Mouse (Mus musculus): ENCODE results near the gene Rhbdf2. TPM values are rescaled to one million over a fixed set of nuclear protein-coding genes. Genes with fewer than 3 reads are reported as not detected.

Gene Rhbdf2
- polyA plus RNA-seq, 1 experiment from 2014 or later, result 12.8 TPM

DNA sequence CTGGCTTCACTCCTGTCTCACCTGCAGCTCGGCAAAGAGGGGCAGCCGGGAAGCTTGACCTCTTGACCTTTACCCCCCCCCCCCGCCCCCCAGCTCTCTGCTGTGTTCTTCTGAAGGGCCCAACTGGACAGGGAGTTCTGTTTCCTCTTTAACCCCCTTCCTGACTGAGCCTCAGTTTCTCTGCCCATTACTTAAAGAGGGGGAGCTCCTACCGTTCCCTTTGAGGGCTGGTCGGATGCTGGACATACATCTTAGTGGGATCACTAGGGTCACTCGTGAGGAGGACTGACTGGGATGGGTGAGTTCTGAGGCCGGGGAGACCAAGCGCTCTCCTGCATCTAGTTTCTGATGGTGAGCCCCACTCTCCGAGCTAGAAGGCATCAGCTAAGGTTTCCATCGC, 26.4 kb upstream of the Rhbdf2 start, which contains the start of gene Prcd:
Prcd (plus strand) TSS at position 301 of the 400 bp plus-strand sequence.
- no peak within 1 kb of the TSS for H3K27ac ChIP-seq (ENCODE audit: low read length)
- no peak for ATAC-seq (ENCODE audit: low FRiP score, low TSS enrichment)

DNA sequence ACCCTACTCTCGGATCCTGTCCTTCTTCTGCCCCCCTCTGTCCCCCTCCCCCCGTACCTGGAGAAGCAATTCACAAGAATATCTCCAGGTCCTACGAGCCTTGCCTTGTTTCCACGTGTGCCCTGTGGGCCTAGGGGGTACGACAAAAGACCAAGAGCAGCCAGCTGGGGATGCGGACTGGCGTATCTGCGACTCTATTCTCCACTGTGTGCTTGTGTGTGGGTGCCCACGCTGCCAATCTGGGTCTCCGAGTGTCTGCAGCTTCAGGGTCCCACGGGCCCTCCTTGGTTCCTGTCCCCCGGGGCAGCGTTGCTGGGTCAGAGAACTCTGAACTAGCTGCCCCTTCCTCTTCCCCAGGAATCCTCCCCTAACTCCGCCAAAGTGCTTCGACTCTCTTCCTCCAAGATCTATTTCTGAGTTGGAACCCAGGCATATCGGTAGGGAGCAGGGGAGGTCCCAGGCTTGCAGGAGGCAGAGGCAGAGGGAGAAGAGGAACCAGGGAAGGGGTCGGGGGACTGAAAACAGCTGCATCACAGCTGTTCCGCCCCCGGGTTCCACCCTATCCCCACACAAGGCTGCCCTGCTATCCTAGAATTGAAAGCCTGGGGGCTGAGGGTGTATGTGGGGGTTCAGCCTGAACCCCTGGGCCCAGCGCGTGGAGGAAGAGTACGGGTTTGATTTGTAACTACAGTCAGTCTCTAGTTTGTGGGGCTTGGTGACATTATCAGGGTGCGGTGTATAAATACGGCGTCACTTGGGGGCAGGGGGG, 25.7 kb upstream of the Rhbdf2 start:
- H3K4me3 ChIP-seq (ENCODE audit: low read length), result peak overlapping the region; percentile 60
- peak overlapping the region; percentile 15 for H3K9ac ChIP-seq (replicated peaks; ENCODE audit: low read length)
- H3K9me3 ChIP-seq (ENCODE audit: low read length), result no peaks in the 10 kb centered on the region
- H3K4me2 ChIP-seq (replicated peaks; ENCODE audit: low read depth, low read length), result peak overlapping the region; percentile 98
- peaks cover 26% of the 10 kb centered on the region for H3K27me3 ChIP-seq (ENCODE audit: insufficient read depth, low read length)
- H3K36me3 ChIP-seq (ENCODE audit: insufficient read depth, low read length), result no peaks in the 10 kb centered on the region
- H3K4me1 ChIP-seq (ENCODE audit: insufficient read depth, low read length), result peaks cover 39% of the 10 kb centered on the region
- ATAC-seq (ENCODE audit: low FRiP score, low TSS enrichment), result no peak
- H3K27ac ChIP-seq (ENCODE audit: low read length), result no peak overlapping the region
- whole genome bisulfite sequencing, result 68% methylated on average over 25 of the region's 25 CpGs

More for the DNA sequence above, 26.4 kb upstream of the Rhbdf2 start, which contains the start of gene Prcd:
- peak within 1 kb of the TSS; percentile 60 for H3K4me3 ChIP-seq (ENCODE audit: low read length)
- H3K9me3 ChIP-seq (ENCODE audit: low read length), result no peaks in the 10 kb centered on the region
- H3K4me2 ChIP-seq (replicated peaks; ENCODE audit: low read depth, low read length), result peak within 1 kb of the TSS; percentile 98
- H3K9ac ChIP-seq (replicated peaks; ENCODE audit: low read length), result peak within 1 kb of the TSS; percentile 68
- peaks cover 37% of the 10 kb centered on the region for H3K4me1 ChIP-seq (ENCODE audit: insufficient read depth, low read length)
- peaks cover 26% of the 10 kb centered on the region for H3K27me3 ChIP-seq (ENCODE audit: insufficient read depth, low read length)
- WGBS, result 5% methylated on average over 8 of the region's 10 CpGs
- no peaks in the 10 kb centered on the region for H3K36me3 ChIP-seq (ENCODE audit: insufficient read depth, low read length)

DNA sequence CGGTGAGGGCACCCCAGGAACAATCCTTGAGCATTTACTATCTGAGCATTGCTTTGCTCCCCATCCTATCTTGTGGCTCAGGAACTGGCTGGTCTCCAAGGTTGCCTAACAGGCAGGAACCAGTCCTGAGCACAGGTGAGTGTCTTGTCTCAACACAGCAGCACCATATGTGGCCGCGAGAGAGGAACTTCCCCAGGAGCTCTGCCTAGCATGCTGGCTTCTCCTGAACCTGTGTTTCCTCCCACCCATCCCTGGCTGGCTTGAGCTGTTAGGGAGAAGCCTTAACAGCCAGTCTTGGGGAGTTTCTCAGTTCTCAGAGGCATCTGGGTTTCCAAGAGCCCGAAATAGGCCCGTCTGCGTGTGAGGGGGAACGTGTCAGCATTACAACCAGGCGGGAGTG, 24.5 kb upstream of the Rhbdf2 start:
- WGBS, result 82% methylated on average over 8 of the region's 8 CpGs
- Histone ChIP-seq H3K36me3 (ENCODE audit: insufficient read depth, low read length) (no peaks in the 10 kb centered on the region), H3K4me2 (replicated peaks; ENCODE audit: low read depth, low read length) (no peak overlapping the region), H3K9ac (replicated peaks; ENCODE audit: low read length) (no peak overlapping the region), H3K27ac (ENCODE audit: low read length) (no peak overlapping the region), H3K27me3 (ENCODE audit: insufficient read depth, low read length) (peaks cover 26% of the 10 kb centered on the region), H3K4me3 (ENCODE audit: low read length) (no peak overlapping the region), H3K4me1 (ENCODE audit: insufficient read depth, low read length) (peaks cover 38% of the 10 kb centered on the region), H3K9me3 (ENCODE audit: low read length) (no peaks in the 10 kb centered on the region)
- no peak for ATAC-seq (ENCODE audit: low FRiP score, low TSS enrichment)

DNA sequence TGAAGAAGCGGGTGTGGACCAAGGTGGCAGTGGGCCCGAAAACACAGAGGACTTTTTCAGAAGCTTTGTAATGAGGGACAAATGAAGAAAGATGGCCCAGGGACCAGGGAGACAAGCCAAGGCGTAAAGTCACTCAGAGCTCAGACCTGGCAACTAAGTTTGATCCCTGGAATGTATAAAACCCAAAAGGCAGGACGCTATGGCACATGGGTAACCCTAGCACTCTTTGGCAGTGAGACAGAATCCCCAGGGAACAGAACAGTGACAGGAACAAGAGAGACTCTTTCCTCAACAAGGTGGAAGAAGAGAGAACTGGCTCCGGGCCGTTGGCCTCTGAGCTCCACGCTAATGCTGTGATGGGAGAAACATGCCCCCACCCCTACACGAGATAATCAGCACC, 24.0 kb upstream of the Rhbdf2 start:
- Histone ChIP-seq H3K36me3 (ENCODE audit: insufficient read depth, low read length) (no peaks in the 10 kb centered on the region), H3K9me3 (ENCODE audit: low read length) (no peaks in the 10 kb centered on the region), H3K4me1 (ENCODE audit: insufficient read depth, low read length) (peaks cover 43% of the 10 kb centered on the region), H3K9ac (replicated peaks; ENCODE audit: low read length) (no peak overlapping the region), H3K4me2 (replicated peaks; ENCODE audit: low read depth, low read length) (no peak overlapping the region), H3K4me3 (ENCODE audit: low read length) (no peak overlapping the region), H3K27me3 (ENCODE audit: insufficient read depth, low read length) (peaks cover 26% of the 10 kb centered on the region), H3K27ac (ENCODE audit: low read length) (no peak overlapping the region)
- no peak for ATAC-seq (ENCODE audit: low FRiP score, low TSS enrichment)
- WGBS, result 88% methylated on average over 8 of the region's 8 CpGs

DNA sequence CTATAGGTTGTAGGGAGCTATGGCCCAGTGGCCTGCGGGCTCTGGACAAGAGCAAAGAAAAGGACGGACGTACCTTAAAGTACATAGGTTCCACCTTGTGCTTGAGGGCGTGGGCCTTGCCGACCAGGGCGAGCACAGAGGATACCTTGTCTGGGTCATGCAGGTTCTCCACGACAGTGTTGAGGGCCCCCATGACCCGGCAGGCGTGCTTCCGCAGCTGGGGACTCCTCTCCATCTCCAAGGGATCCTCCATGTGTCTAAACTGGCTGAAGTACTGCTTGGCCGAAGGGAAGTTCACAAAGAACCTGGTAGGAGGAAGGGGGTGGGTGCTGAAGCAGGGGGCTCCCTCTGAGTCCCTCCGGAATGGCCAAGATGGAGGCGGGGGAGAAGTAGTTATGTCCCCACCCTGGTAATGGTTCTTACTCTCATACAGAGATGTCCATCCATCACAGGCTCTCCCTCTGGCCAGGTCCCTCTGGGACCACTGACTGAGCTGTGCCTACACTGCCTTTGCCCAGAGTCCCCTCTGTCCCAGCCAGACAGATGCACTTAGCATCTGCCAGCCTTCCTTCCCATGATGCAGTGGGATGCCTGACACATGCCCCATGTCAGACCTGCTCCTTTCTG, 23.0 kb upstream of the Rhbdf2 start:
- 92% methylated on average over 13 of the region's 13 CpGs for WGBS
- H3K27ac ChIP-seq (ENCODE audit: low read length), result peak overlapping the region; percentile 92; the same call in 1 of the 2 replicates
- H3K4me3 ChIP-seq (ENCODE audit: low read length), result no peak overlapping the region
- H3K9ac ChIP-seq (replicated peaks; ENCODE audit: low read length), result no peak overlapping the region
- H3K4me1 ChIP-seq (ENCODE audit: insufficient read depth, low read length), result peaks cover 51% of the 10 kb centered on the region
- H3K27me3 ChIP-seq (ENCODE audit: insufficient read depth, low read length), result peaks cover 23% of the 10 kb centered on the region
- no peak overlapping the region for H3K4me2 ChIP-seq (replicated peaks; ENCODE audit: low read depth, low read length)
- no peaks in the 10 kb centered on the region for H3K36me3 ChIP-seq (ENCODE audit: insufficient read depth, low read length)
- H3K9me3 ChIP-seq (ENCODE audit: low read length), result no peaks in the 10 kb centered on the region
- ATAC-seq (ENCODE audit: low FRiP score, low TSS enrichment), result no peak

DNA sequence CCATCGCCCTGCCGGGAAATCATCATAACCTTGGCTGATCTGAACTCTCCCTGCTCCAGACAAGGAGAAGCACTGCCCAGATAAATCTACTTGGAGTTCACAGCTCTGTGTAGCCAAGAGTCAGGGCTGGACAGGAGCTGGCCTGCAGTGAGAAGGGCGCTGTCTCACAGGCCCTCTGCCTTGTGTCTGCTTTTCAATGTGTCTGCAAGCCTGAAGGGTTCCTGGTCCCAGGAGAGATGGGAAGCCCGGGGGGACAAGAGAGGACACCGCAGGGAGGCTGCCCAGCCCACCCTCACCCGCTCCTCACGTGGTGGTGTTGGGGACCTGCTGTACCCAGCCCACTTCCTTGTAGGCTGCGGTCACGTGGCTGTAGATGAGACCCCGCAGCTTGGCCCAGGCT, 22.2 kb upstream of the Rhbdf2 start:
- WGBS, result 70% methylated on average over 10 of the region's 10 CpGs
- Histone ChIP-seq H3K4me2 (replicated peaks; ENCODE audit: low read depth, low read length) (no peak overlapping the region), H3K4me1 (ENCODE audit: insufficient read depth, low read length) (peaks cover 50% of the 10 kb centered on the region)

DNA sequence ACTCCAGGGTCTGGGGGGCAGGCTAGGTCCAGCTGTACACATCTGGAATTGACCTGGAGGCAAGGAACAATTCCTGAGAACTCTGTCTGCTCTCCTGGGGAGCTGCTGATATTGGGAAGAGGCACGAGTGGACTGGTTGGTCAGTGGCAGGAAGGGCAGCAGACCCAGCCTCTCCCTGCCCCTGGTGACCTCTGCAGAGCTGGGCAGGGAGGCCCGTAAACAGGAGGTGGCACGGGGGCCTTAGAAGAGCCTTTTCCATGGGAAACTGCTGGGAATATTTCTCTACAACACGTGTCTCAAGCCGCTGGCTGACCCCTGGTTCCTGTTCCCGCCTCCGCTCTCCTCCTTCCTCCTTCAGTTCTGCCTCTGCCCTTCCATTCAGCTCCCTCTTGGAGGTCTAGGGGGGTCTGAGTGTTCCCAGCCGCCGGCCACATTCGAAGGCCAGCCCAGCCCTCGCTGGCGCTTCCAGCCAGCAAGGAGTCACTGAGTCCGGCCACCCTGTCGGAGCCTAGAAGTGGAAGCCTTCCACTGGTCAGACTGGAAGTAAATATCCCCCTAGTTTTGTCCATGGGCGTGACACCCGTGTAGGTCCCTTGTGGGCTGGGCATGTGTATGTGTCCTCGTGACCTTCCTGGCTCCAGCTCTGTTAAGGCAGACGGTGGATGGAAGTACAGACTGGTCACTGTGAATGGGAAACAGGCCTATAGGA, 21.5 kb upstream of the Rhbdf2 start:
- Histone ChIP-seq H3K36me3 (ENCODE audit: insufficient read depth, low read length) (no peaks in the 10 kb centered on the region), H3K9me3 (ENCODE audit: low read length) (no peaks in the 10 kb centered on the region), H3K27me3 (ENCODE audit: insufficient read depth, low read length) (peaks cover 13% of the 10 kb centered on the region), H3K9ac (replicated peaks; ENCODE audit: low read length) (0 out of 2 replicates have a peak overlapping the region, but pooled peaks have one; percentile 4), H3K4me1 (ENCODE audit: insufficient read depth, low read length) (peaks cover 50% of the 10 kb centered on the region), H3K27ac (ENCODE audit: low read length) (peak overlapping the region; percentile 92), H3K4me3 (ENCODE audit: low read length) (no peak overlapping the region), H3K4me2 (replicated peaks; ENCODE audit: low read depth, low read length) (no peak overlapping the region)
- peak; percentile 49 for ATAC-seq (ENCODE audit: low FRiP score, low TSS enrichment)
- WGBS, result 44% methylated on average over 18 of the region's 18 CpGs

More for the DNA sequence above, 22.2 kb upstream of the Rhbdf2 start:
- Histone ChIP-seq H3K27ac (ENCODE audit: low read length) (peak overlapping the region; percentile 92), H3K4me3 (ENCODE audit: low read length) (no peak overlapping the region), H3K36me3 (ENCODE audit: insufficient read depth, low read length) (no peaks in the 10 kb centered on the region), H3K27me3 (ENCODE audit: insufficient read depth, low read length) (peaks cover 18% of the 10 kb centered on the region), H3K9ac (replicated peaks; ENCODE audit: low read length) (0 out of 2 replicates have a peak overlapping the region, but pooled peaks have one; percentile 4), H3K9me3 (ENCODE audit: low read length) (no peaks in the 10 kb centered on the region)
- ATAC-seq (ENCODE audit: low FRiP score, low TSS enrichment), result no peak

DNA sequence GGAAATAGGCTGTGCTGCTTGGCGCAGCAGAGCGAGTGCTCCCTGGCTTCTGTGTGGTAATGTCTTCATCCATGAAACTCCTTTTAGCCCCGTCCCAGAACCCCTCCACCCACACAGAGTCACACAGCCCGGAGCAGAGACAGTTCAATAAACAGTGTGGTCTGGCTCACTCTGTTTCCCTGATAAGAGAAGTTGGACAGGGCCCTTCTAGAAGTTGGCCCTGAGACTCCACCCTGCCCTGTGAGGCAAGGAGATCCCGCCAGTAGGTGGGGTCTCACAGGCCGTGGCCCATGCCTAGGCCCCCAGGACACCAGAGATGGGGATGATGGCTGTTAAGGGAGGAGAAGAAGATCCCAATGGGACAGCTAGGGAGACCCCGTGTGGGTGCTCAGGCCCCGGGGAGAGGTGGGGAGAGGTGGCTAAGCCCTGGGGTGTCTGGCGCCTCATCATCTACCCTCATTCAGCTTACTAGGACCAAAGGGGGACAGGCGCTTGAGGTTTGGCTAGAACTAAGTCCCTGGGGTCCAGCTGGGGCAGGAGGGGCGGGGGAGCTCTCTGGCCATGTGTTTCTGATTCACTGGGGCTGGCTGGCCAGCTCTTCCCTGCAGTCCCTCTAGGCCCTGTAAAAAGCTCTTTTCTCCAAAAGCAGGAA, 20.6 kb upstream of the Rhbdf2 start:
- H3K27ac ChIP-seq (ENCODE audit: low read length), result peak overlapping the region; percentile 92
- no peak overlapping the region for H3K4me3 ChIP-seq (ENCODE audit: low read length)
- 50% methylated on average over 11 of the region's 11 CpGs for WGBS
- H3K9ac ChIP-seq (replicated peaks; ENCODE audit: low read length), result no peak overlapping the region
- H3K4me2 ChIP-seq (replicated peaks; ENCODE audit: low read depth, low read length), result no peak overlapping the region
- no peaks in the 10 kb centered on the region for H3K9me3 ChIP-seq (ENCODE audit: low read length)
- H3K4me1 ChIP-seq (ENCODE audit: insufficient read depth, low read length), result peaks cover 47% of the 10 kb centered on the region
- ATAC-seq (ENCODE audit: low FRiP score, low TSS enrichment), result 0 out of 2 replicates have a peak, but pooled peaks have one; percentile 14
- H3K36me3 ChIP-seq (ENCODE audit: insufficient read depth, low read length), result no peaks in the 10 kb centered on the region
- peaks cover 4% of the 10 kb centered on the region for H3K27me3 ChIP-seq (ENCODE audit: insufficient read depth, low read length)

DNA sequence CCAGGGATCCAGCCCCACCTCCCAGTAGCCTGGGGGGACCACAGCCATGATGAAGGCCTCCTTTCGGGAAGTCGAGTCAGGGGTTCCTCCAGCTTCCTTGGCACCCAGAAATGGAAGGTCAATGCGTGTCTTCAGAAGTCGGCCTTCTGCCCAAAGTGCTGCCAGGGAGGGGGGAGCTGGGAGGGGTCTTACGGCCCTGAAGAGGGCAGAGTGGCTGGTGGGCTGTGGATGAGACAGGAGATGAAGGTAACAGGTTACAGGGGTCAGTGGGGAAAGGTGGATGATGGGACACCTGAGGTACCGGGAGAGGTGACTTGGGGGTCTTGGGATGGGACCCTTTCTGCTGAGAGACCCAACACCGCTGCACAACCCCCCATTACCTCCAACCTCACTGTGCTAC, 20.0 kb upstream of the Rhbdf2 start:
- H3K4me3 ChIP-seq (ENCODE audit: low read length), result no peak overlapping the region
- 92% methylated on average over 7 of the region's 7 CpGs for WGBS
- H3K9ac ChIP-seq (replicated peaks; ENCODE audit: low read length), result no peak overlapping the region
- H3K36me3 ChIP-seq (ENCODE audit: insufficient read depth, low read length), result no peaks in the 10 kb centered on the region
- H3K9me3 ChIP-seq (ENCODE audit: low read length), result no peaks in the 10 kb centered on the region
- H3K27me3 ChIP-seq (ENCODE audit: insufficient read depth, low read length), result no peaks in the 10 kb centered on the region
- H3K4me1 ChIP-seq (ENCODE audit: insufficient read depth, low read length), result peaks cover 47% of the 10 kb centered on the region
- ATAC-seq (ENCODE audit: low FRiP score, low TSS enrichment), result no peak
- peak overlapping the region; percentile 92; the same call in 1 of the 2 replicates for H3K27ac ChIP-seq (ENCODE audit: low read length)
- H3K4me2 ChIP-seq (replicated peaks; ENCODE audit: low read depth, low read length), result no peak overlapping the region

All from kidney, embryonic 16.5 days (tissue).